Mouse (Mus musculus): ENCODE measurements at regions not wholly inside any gene's neighbourhood (a gene's known extent, or its start where the extent isn't known, plus 50 kb on each side); places are given as distances from the start of the nearest gene placed in this dataset.
A peak's percentile ranks its signal among the peaks of the same experiment; 100 is the strongest.

DNA sequence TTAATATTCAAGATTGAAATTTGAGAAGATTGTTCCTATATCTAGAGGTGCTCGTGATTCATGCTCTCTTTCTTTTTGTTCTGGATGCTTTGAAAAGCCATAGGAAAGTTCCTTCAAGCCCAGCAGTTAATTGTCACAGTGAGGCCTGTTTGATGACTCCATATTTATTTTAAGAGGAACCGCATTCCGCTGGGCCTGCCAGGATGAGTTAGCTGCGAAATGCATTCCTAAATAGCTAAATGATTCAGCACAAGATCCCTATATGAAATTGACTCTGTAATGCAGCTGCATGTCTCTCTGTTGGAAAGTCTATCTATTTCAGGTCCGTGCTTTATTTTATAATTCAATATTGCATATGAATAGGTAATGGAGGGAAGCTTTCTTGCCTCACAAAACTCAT is 511.9 kb upstream of the Adgra3 start:
- peak; percentile 88 for ATAC-seq (ENCODE audit: low TSS enrichment)

DNA sequence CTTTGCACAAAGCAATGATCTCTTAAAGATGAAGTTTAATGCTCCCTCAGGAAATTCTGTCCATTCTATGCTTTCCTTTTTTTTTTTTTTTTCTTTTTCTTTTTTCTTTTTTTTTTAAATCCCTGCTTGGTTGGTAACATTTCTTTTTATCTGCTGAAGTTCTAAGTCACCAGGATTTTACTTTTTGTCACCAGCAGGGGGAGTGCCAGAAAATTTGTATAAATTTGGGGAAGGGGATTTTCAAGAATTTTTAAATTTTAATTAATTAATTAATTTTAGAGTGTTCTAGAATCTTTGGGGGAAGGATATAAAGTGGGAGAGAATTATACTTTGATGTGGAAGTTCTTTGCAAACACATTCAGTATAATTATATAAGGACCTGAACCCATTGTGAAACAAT is 492.3 kb upstream of the Adgra3 start:
- no peak for ATAC-seq (ENCODE audit: low TSS enrichment)

DNA sequence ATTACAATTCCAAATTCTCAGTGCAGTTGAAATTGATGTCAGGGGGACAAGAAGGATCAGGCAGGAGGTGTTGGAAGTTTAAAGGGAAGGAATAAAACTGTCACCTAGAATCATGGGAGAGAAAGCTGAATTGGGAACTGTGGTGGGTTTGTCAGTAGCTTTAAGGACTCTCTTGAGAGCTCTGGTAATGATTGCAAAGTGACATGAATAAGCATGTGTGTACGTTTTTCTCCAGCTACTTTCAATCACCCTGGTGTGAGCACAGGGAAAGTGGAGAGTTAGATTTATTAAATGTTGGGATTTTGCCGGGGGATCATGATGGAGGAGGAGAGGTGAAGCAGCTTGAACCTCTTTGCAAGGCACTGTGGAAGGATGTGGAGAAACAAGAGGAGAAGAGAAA is 453.7 kb upstream of the Adgra3 start:
- ATAC-seq (ENCODE audit: low TSS enrichment), result no peak

DNA sequence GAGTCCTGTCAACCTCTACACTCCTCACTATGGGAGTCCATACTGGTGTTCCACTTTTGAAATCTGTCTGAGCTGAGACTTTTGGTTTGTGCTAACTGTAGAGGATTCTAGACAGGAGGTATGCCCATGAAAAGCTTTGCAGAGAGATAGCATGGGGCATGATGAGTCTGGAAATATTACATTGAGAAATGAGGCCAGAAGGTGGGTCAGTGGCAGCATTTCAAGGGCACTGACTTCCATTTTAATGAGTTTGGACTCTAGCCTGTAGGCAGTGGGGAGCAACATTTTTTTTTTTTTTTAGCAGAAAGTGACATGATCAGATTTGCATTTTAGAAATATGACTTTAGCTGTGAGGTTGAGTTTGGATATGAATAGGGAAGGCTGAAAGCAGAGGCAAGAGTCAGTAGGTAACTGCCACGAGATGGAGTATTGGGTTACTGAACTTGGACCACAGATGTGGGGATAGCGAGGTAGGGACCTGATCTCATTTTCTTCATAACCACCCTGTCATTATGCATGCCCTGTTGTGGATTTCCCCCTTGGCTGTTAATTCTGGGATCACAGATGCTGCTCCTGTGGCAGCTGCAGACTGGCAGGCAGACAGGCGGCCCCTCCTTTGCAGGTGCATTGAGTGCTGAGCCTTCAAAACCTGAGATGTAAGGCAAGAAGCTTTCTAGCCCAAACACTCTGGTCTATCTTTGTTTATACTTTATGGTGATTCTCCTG is 451.1 kb upstream of the Adgra3 start:
- no peak for ATAC-seq (ENCODE audit: low TSS enrichment)

DNA sequence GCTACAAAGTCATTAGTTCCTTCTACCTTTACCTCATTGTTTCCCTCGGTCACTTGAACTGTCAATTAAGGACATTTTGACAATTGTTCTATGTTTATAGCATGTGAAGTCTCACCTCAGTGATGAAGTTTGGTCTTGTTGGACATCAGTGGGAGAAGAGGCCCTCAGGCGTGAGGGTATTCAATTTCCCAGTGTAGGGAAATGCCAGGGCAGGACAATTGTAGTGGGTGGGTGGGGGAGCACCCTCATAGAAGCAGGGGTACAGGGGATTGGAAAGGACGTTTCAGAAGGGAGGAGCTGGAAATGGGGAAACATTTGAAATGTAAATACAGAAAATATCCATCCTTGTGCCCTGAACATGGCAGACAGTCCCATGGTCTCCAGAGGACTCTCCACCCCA is 431.4 kb upstream of the Adgra3 start:
- ATAC-seq (ENCODE audit: low TSS enrichment), result no peak

DNA sequence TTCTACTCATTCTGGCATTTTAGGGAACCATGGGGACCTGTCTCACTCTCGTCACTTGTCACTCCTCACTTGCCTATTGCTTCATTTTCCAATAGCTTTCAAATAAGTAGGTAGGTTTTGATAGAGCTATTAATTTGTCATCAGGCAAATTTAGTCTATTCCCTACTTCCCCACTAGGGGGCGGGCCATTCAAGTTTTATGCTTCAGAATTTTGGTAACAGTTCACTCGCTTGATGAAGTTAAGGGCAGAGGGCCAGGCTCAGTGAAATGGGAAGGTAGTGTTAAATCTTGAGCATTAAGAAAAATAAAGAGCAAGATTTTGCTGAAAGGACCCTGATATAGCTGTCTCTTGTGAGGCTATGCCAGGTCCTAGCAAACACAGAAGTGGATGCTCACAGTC is 418.2 kb upstream of the Adgra3 start:
- ATAC-seq (ENCODE audit: low TSS enrichment), result no peak

DNA sequence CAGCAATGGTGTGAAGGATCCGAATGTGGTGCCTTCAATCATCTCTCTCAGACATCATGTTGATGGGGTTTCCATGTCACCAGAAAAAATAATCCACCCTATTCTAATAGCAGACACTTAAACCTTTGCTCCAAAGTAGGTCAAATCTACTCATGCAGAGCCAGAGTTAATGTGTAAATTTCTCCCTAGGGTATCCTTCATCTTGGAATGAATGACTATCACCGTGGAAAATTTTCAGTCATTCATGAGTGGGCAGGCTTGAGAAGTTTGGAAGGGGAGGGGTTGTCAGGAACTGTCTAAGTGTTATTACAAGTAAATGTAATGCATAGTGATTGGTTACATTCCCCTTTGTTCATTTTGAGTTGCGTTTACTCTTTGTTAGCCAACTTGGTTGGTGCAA is 402.7 kb upstream of the Adgra3 start:
- ATAC-seq (ENCODE audit: low TSS enrichment), result no peak

DNA sequence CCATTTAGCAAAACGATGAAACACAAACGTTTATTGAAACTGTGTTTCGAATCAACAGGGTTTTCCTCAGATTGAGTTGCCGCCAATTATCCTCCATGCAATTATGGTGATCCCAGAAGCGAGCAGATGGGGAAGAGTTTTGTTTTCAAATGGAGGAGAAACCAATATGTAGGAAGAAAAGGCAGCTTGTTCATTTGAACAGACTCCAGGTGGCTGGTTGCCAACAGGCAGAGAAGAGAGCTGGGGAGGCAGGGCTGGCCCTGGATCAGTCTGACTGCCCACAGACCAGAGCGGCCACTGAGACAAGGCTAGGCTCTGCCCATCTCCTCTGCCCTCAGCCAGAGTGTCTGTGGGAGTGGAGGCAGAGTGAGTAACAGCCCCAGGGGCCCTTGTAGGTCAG is 398.8 kb upstream of the Adgra3 start:
- peak; percentile 52 for ATAC-seq (ENCODE audit: low TSS enrichment)

DNA sequence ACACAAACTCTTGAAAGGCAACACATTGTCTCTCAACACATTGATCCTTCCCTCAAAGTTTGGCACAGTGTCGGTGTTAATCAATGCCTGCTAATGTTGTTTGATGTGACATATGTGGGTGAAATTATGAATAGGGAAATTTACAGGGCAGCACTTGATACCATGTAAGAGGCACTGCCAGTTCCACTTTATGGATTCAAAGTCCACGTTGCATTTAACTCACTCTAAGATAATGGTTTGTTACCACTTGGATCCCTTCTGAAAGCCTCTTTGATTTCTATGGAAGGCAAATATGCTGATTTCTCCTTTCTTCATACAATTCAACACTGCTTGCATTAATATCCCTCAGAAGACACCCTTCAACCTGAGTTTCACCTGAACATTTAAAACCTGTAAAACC is 395.6 kb upstream of the Adgra3 start:
- ATAC-seq (ENCODE audit: low TSS enrichment), result no peak

DNA sequence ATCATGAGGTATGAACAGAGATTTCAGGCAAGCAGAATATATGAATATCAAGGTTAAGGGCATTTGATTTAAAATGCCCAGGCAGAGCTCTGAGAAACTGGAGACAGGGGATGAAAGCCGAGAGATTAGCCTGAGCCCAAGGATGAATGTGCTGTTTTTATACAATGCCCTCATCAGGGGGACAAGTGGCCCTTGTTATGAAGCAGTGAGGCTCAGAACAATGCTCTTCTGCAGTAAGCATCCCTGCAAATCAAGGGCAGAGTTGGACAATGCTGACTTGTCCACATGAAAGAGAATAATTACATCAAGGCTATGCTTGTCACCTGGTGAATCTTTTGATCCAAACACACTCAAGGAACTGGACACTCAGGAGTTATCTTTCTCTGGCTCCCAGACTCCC is 348.1 kb upstream of the Adgra3 start:
- 0 out of 2 replicates have a peak, but pooled peaks have one; percentile 44 for ATAC-seq (ENCODE audit: low TSS enrichment)

DNA sequence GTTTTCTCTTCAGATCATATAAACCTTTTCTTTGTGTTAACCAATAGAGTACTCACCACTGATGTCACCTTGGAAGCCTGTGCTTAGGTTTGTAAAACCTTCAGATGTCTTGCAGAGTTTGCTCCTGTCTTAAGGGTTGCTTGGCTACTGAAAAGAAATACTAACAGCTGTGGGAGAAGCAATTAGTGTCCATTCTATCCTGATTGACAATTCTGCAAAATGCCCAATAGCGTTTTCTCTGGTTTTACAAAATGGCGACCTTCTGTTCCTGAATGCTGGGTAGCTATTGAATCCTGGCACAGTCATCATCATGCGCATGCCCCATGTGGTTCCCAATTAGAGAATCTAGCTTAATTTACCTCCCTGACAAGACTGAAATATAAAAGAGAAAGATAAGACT is 347.7 kb upstream of the Adgra3 start:
- ATAC-seq (ENCODE audit: low TSS enrichment), result no peak
